Mouse (Mus musculus) liver, embryonic 15.5 days (tissue): ENCODE data around the gene Cytl1. TPM values are rescaled to one million over a fixed set of nuclear protein-coding genes. Genes with fewer than 3 reads are reported as not detected.
A peak's percentile ranks its signal among the peaks of the same experiment; 100 is the strongest.

Experiments
- ATAC-seq: fragments of 200-750 bp; cut with Nextera tagmentation; 2 replicates; pipeline ENCODE4 v1.8.0; 2017; ENCODE audit warnings: moderate number of reproducible peaks, mild to moderate bottlenecking, moderate library complexity; ENCODE audit not compliant: insufficient read depth
- H3K27ac ChIP-seq: fragments of 300-500 bp; sonication (generic); replicated peaks from 2 replicates; pipeline ENCODE4 v1.5.1; 2015; ENCODE audit warnings: mild to moderate bottlenecking, inconsistent platforms
- H3K27me3 ChIP-seq: fragments of 300-500 bp; sonication (generic); 2 replicates; pipeline ENCODE4 v1.6.1; 2015; ENCODE audit warnings: mild to moderate bottlenecking, inconsistent platforms
- H3K36me3 ChIP-seq: fragments of 300-500 bp; sonication (generic); replicated peaks from 2 replicates; pipeline ENCODE4 v1.6.1; 2015; ENCODE audit warnings: moderate library complexity, mild to moderate bottlenecking, inconsistent platforms
- H3K4me1 ChIP-seq: fragments of 300-500 bp; sonication (generic); replicated peaks from 2 replicates; pipeline ENCODE4 v1.6.1; 2015; ENCODE audit warnings: inconsistent platforms
- H3K4me2 ChIP-seq: fragments of 300-500 bp; sonication (generic); 2 replicates; pipeline ENCODE4 v1.6.1; 2015; ENCODE audit warnings: moderate library complexity, mild to moderate bottlenecking, inconsistent platforms
- H3K4me3 ChIP-seq: fragments of 300-500 bp; sonication (generic); replicated peaks from 2 replicates; pipeline ENCODE4 v1.5.1; 2015; ENCODE audit warnings: mild to moderate bottlenecking, inconsistent platforms
- H3K9ac ChIP-seq: fragments of 300-500 bp; sonication (generic); 2 replicates; pipeline ENCODE4 v1.6.1; 2015; ENCODE audit warnings: moderate library complexity, mild to moderate bottlenecking, inconsistent platforms
- H3K9me3 ChIP-seq: fragments of 300-500 bp; sonication (generic); replicated peaks from 2 replicates; pipeline ENCODE4 v1.6.1; 2016; ENCODE audit warnings: inconsistent platforms
- WGBS: fragments of 180-500 bp; shearing (Covaris S2); methylation state at CpG from one replicate; pipeline ENCODE4 v1.1.7; 2015; ENCODE audit warnings: mixed read lengths; ENCODE audit not compliant: insufficient replicate concordance; 5-methylcytosine and 5-hydroxymethylcytosine counted together
- polyA plus RNA-seq: library from polyadenylated mRNA; unstranded; fragments of >200 nt; fragmentation: Nextera tagmentation; extraction: Ambion mirVana; gene quantifications from 2 replicates; pipeline ENCODE4 v1.2.1, GENCODE M21; 2015

Gene Cytl1
- polyA plus RNA-seq, result 0.44 TPM in 1 of 2 replicates, not detected in the other

DNA sequence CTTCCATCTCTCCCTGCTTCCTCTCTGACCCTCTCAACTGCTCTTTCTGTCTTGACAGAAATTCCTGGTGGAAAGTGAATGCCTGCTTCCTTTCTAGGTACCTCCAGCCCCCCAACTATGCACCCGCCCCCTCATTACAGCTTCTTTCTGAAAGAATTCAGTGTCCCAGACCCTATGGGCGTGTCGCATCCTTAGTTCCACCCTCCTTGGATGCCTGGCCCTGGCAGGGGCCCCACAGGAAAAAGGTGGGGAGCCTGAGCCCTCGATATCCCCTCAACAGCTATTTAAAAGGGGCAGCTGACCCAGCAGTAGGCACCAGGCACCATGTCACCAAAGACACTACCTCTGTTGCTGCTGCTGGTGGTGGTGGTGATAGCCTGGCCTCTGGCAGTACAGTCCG is at the start of gene Cytl1:
TSS of gene Cytl1 (plus strand) at position 296 of the 400 bp plus-strand sequence.
- no peak for ATAC-seq
- Histone ChIP-seq H3K27me3 (no peaks in the 10 kb centered on the region), H3K4me3 (no peak within 1 kb of the TSS), H3K4me1 (no peaks in the 10 kb centered on the region), H3K9me3 (no peaks in the 10 kb centered on the region), H3K4me2 (no peak within 1 kb of the TSS), H3K36me3 (no peaks in the 10 kb centered on the region), H3K9ac (no peak within 1 kb of the TSS), H3K27ac (no peak within 1 kb of the TSS)
- WGBS, result 45% methylated on average over 5 of the region's 5 CpGs

DNA sequence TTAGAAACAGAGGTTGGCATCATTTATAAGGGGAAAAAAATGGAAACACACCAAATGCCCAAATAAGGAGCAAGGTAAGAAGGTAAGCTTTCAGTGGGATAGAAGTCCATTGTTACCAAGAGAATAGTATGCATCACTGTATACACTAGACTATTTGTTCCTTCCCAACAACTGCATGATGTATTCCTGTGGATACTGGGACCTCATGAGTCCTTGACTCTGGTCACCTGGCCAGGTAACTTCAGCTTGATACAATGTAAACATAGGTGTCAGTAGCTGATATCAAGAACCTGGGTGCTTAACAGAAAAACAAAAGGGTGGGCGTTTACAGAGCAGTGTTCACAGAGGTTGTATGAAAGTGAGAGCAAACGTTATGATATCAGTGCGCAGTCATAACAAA is 42.6 kb upstream of the Cytl1 start:
- no peak overlapping the region for H3K4me3 ChIP-seq
- H3K4me1 ChIP-seq, result no peaks in the 10 kb centered on the region
- no peaks in the 10 kb centered on the region for H3K27me3 ChIP-seq
- no peak for ATAC-seq
- H3K27ac ChIP-seq, result no peak overlapping the region
- no peaks in the 10 kb centered on the region for H3K9me3 ChIP-seq
- H3K9ac ChIP-seq, result no peak overlapping the region
- H3K36me3 ChIP-seq, result no peaks in the 10 kb centered on the region
- WGBS, result 50% methylated on average over 3 of the region's 3 CpGs
- H3K4me2 ChIP-seq, result no peak overlapping the region

DNA sequence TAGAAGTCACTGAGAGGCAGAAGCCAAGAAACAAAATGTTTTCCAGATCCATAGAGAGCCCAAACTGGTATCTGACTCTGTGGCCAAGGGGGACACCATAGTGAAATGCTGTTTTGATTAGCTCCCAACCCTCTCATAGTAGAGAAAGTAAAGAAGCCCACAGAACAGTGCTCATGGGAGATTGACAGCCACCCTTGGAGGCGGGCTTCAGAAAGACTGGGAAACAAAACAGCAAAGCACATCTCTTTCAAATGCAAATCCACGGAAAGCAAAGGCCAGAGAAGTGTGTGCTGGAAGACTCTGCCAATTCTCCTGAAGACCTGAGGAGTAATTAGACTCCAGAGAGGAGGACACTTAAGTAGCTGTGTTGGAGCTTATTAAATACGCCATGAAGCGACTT is 39.5 kb upstream of the Cytl1 start:
- no peak for ATAC-seq

DNA sequence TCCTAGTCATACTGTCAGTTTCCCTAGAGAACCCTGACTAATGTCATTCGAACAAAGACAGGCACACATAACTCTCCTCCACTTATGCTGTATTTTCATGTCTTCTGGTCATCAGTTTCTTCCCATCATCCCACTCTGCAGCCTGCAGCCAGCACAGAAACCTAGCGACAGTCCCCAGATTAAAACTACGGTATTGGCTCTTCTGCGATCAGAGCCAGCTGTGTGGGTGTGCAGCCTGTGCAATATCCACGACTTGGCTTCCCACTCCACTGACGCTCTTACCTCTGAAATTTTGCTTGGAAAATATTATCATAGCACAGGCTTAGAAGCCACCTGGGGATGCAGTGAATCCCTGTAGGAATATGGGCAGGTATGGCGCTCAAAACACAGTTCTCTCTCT is 38.0 kb upstream of the Cytl1 start:
- ATAC-seq, result no peak
- 66% methylated on average over 7 of the region's 7 CpGs for WGBS
- no peaks in the 10 kb centered on the region for H3K9me3 ChIP-seq
- no peaks in the 10 kb centered on the region for H3K27me3 ChIP-seq
- no peak overlapping the region for H3K4me3 ChIP-seq
- H3K27ac ChIP-seq, result no peak overlapping the region
- H3K4me1 ChIP-seq, result no peaks in the 10 kb centered on the region
- H3K9ac ChIP-seq, result no peak overlapping the region
- H3K36me3 ChIP-seq, result no peaks in the 10 kb centered on the region
- H3K4me2 ChIP-seq, result no peak overlapping the region

More for the DNA sequence above, 39.5 kb upstream of the Cytl1 start:
- 37% methylated on average over 4 of the region's 4 CpGs for WGBS
- Histone ChIP-seq H3K27ac (no peak overlapping the region), H3K9ac (no peak overlapping the region), H3K9me3 (no peaks in the 10 kb centered on the region), H3K4me3 (no peak overlapping the region), H3K36me3 (no peaks in the 10 kb centered on the region), H3K27me3 (no peaks in the 10 kb centered on the region), H3K4me2 (no peak overlapping the region), H3K4me1 (no peaks in the 10 kb centered on the region)

DNA sequence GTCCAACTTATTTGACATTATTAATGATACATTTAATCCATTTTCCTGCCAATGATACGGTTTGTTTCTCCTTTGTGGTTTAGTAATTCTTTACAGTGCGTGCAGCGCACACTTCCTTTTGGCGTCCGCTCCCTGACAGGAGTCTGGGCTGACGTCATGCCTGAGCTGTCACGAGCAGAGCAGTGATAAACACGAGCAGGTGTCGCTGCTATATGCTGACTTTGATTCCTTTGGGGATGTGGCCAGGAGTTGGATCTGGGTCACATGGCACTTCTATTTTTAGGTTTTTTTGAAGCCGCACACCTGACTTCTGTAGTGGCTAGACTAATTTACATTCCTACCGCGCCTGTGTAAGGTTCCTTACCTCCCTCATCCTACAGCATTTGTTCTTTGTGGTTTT is 35.6 kb upstream of the Cytl1 start:
- Histone ChIP-seq H3K4me1 (no peaks in the 10 kb centered on the region), H3K27me3 (no peaks in the 10 kb centered on the region), H3K27ac (no peak overlapping the region), H3K4me3 (no peak overlapping the region), H3K36me3 (no peaks in the 10 kb centered on the region), H3K9me3 (no peaks in the 10 kb centered on the region), H3K9ac (no peak overlapping the region), H3K4me2 (no peak overlapping the region)
- 61% methylated on average over 12 of the region's 12 CpGs for WGBS
- ATAC-seq, result no peak

DNA sequence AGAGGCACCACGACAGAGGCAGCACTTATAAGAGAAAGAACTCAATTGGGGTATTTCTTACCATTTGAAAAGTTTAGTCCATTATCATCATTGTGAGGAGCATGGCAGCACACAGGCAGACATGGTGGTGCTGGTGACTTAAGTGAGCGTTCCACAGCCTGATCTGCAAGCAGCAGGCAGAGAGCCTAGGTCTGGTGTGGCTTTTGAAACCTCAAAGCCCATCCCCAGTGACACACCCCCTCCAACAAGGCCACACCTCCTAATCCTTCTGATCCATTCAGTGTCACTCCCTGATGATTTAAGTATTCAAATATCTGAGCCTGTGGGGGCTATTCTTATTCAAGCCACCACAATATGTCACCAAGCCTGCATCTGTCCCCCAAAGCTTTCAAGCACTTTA is 30.4 kb upstream of the Cytl1 start:
- WGBS, result 54% methylated on average over 2 of the region's 2 CpGs
- Histone ChIP-seq H3K9ac (no peak overlapping the region), H3K9me3 (no peaks in the 10 kb centered on the region), H3K27ac (no peak overlapping the region), H3K4me3 (no peak overlapping the region), H3K27me3 (no peaks in the 10 kb centered on the region), H3K36me3 (no peaks in the 10 kb centered on the region), H3K4me1 (no peaks in the 10 kb centered on the region), H3K4me2 (no peak overlapping the region)
- ATAC-seq, result no peak

DNA sequence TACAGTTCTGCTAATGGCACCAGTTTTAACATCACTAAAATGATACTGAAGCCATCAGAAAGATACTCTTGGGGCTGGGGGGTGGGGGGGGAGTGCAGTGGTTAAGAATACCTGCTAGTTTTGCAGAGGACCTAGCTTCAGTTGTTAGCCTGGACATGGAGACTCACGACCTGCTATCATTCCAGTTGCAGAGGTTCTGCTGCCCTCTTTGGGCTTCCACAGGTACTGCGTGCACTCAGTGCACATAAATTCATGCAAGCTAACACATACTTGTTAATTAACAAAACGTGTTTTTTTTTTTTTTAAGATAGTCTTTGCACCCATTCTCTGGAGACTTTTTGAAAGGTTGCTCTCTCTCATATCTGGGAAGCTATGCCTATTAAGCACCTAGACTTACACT is 27.2 kb upstream of the Cytl1 start:
- H3K4me1 ChIP-seq, result no peaks in the 10 kb centered on the region
- no peak overlapping the region for H3K27ac ChIP-seq
- H3K9me3 ChIP-seq, result no peaks in the 10 kb centered on the region
- H3K9ac ChIP-seq, result no peak overlapping the region
- no peaks in the 10 kb centered on the region for H3K27me3 ChIP-seq
- no peaks in the 10 kb centered on the region for H3K36me3 ChIP-seq
- 49% methylated on average over 3 of the region's 3 CpGs for WGBS
- ATAC-seq, result no peak
- H3K4me2 ChIP-seq, result no peak overlapping the region
- no peak overlapping the region for H3K4me3 ChIP-seq

DNA sequence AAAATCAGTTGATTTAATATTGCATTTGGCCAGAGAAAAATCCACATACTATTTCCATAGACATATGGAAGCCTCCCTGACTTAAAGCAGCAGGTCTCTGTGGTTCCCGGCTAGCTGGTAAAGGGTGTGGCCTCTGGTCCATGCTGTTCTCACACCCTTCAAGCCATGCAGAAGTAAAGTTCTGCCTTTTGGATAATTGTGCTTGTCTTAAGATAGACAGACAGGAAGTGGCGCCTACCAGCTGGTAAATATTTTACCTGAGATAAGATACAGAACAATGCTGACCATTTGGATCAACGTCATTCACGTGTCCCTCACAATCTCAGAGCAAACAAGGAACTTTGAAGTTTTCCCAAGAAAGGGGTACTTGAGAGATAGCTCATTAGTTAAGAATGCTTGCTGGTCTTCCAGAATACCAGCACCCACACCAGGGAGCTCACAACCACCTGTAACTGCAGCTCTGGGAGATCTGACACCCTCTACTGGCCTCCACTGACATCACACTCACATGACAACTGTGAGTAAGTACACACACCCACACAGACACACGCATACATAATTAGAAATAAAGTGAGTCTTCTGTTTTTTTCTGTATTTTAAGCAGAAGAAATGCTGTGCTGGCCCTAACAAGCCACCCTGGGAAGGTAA is 25.9 kb upstream of the Cytl1 start:
- 44% methylated on average over 5 of the region's 5 CpGs for WGBS
- ATAC-seq, result no peak
- no peaks in the 10 kb centered on the region for H3K27me3 ChIP-seq
- H3K9ac ChIP-seq, result no peak overlapping the region
- H3K9me3 ChIP-seq, result no peaks in the 10 kb centered on the region
- no peak overlapping the region for H3K4me3 ChIP-seq
- no peaks in the 10 kb centered on the region for H3K4me1 ChIP-seq
- no peaks in the 10 kb centered on the region for H3K36me3 ChIP-seq
- no peak overlapping the region for H3K4me2 ChIP-seq
- no peak overlapping the region for H3K27ac ChIP-seq

DNA sequence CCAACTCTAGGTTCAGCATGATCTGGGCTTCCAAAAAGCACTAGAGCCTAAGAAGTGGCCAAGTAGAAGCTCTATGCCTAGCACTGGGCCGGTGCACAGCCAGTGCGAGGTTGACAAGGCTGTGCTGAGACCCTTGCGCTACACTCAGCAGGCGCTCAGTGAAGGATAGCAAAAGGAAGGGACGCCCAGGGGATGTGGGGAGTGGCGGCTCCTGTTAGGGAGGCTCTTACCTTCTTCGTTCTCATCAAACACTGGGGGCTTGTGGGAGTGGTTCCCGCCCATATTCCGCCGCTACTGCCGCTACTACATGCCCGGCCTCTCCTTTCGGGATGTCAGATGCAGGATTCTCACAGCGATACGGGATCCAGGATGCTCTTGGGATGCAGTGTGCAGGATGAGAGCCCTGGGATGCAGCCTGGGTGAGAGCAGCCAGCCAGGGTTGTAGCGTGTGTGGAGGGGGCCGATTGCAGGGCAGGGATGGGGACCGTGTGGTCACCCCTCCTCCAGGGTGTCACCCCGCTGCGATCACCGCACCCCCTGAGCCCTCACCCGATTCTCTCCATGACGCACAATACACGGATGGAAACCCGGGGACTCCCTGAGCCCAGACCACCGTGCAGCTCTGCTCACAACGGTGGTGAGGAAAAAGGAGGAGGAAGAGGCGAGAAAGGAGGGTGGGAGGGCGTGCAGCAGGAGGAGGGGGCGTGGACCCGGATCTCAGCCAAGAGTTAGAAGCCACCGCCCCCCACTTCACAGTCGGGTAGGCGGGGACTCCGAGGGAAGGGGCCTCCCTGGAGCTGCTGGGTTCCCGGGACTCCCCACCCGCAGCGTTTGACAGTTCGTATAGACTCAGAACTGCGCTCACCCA is 18.6 kb upstream of the Cytl1 start, which contains the start of gene Stk32b:
TSS of gene Stk32b (minus strand) at position 667 of the 868 bp plus-strand sequence.
- Histone ChIP-seq H3K4me1 (no peaks in the 10 kb centered on the region), H3K9me3 (no peaks in the 10 kb centered on the region), H3K9ac (no peak within 1 kb of the TSS), H3K36me3 (no peaks in the 10 kb centered on the region), H3K4me3 (no peak within 1 kb of the TSS), H3K4me2 (peak within 1 kb of the TSS; percentile 32), H3K27me3 (peaks cover 38% of the 10 kb centered on the region), H3K27ac (no peak within 1 kb of the TSS)
- ATAC-seq, result no peak
- WGBS, result 2% methylated on average over 40 of the region's 40 CpGs

DNA sequence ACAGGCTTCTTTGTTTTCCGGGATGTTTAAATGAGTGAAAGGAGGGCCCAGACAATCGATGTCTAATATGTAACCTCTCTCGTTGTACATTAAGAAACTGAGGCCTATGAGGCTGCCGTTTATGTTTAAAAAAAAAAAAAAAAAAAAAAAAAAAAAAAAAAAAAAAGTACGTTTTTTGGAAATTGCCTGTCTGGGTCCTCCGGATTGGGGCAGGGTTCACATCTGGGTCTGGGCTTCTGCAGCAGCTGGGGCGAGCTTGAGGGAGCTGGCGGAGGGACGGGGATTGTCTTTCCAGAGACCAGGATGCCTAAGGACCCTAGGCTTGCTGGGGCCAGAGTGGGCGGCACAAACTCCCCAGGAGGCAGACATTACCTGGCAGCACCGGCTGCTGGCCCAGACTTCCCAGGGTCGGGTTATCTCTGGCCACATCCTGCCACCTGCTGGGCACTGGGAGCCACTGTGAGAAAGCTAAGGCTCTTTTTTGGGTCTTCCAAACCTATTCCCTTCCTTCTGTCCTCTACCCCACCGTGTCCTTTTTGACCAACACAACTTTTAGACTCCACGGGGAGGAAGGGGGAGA is 17.8 kb upstream of the Cytl1 start:
- no peak overlapping the region for H3K4me3 ChIP-seq
- no peak overlapping the region for H3K9ac ChIP-seq
- no peak overlapping the region for H3K27ac ChIP-seq
- H3K4me1 ChIP-seq, result no peaks in the 10 kb centered on the region
- ATAC-seq, result no peak
- WGBS, result 2% methylated on average over 14 of the region's 14 CpGs
- H3K4me2 ChIP-seq, result peak overlapping the region; percentile 32
- no peaks in the 10 kb centered on the region for H3K36me3 ChIP-seq
- H3K27me3 ChIP-seq, result peaks cover 38% of the 10 kb centered on the region
- no peaks in the 10 kb centered on the region for H3K9me3 ChIP-seq

DNA sequence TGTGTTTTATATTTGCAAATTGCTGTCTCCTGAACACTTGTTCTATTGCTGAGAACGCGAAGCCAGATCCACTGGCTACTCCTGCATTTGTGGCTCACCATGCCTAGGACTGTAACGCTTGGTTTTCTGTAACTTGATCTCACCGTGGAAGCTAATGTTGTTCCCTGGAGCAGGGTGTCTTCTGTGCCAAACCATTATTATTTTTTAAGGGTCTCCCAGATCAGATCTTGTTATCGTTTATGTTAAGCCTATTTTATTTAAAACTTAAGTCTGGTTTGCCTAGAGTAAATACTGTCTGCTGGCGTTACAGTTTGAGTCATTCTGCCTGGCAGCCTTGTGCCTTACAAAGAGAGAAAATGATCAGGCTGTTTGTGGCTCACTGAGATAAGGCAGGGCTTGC is 14.6 kb upstream of the Cytl1 start:
- no peak for ATAC-seq
- Histone ChIP-seq H3K4me3 (no peak overlapping the region), H3K27ac (no peak overlapping the region), H3K9me3 (no peaks in the 10 kb centered on the region), H3K4me2 (no peak overlapping the region), H3K27me3 (peaks cover 32% of the 10 kb centered on the region), H3K36me3 (no peaks in the 10 kb centered on the region), H3K9ac (no peak overlapping the region), H3K4me1 (no peaks in the 10 kb centered on the region)
- 28% methylated on average over 6 of the region's 6 CpGs for WGBS
